Comparison of ENCODE assay signal across 15 mouse cellular contexts in genomic region chr16:85047310-85047709, GRCm38 (mm10).
DNase-seq lines count a peak whose midpoint lies in the region; ATAC-seq lines count a peak whose summit lies in the region.
"Had no signal": no experiment of that assay in that cellular context is flagged by ENCODE, and none has a peak within 500 bp of the region (broad histone marks: within the 10 kb centered on the region; RNA-seq: fewer than 3 reads in every experiment).

No protein-coding gene starts in this region.

- H3K9me3 ChIP-seq in limb, embryonic 12.5 days, result no peaks in the 10 kb centered on the region
- H3K9me3 ChIP-seq in limb, embryonic 10.5 days (replicated peaks), result no peaks in the 10 kb centered on the region
- H3K9me3 ChIP-seq in embryonic facial prominence, embryonic 15.5 days (replicated peaks), result no peaks in the 10 kb centered on the region
- no peaks in the 10 kb centered on the region for H3K9me3 ChIP-seq in intestine, embryonic 16.5 days (ENCODE audit: control insufficient read depth, low read length)
- H3K9me3 ChIP-seq: forebrain, embryonic 13.5 days; heart, embryonic 12.5 days had no signal

- H3K4me3 ChIP-seq in limb, embryonic 12.5 days (replicated peaks), result no peak overlapping the region
- H3K4me3 ChIP-seq in limb, embryonic 10.5 days, result no peak overlapping the region
- no peak overlapping the region for H3K4me3 ChIP-seq in embryonic facial prominence, embryonic 15.5 days (replicated peaks)
- no peak overlapping the region for H3K4me3 ChIP-seq in intestine, embryonic 16.5 days (ENCODE audit: low read length)
- H3K4me3 ChIP-seq: forebrain, embryonic 13.5 days; heart, embryonic 12.5 days had no signal

- no peak overlapping the region for H3K9ac ChIP-seq in limb, embryonic 12.5 days (replicated peaks)
- H3K9ac ChIP-seq in embryonic facial prominence, embryonic 15.5 days, result no peak overlapping the region
- no peak overlapping the region for H3K9ac ChIP-seq in intestine, embryonic 16.5 days (ENCODE audit: low read depth, low read length)
- H3K9ac ChIP-seq: forebrain, embryonic 13.5 days; forebrain, postnatal 0 days; heart, embryonic 12.5 days had no signal

- H3K27ac ChIP-seq in limb, embryonic 12.5 days, result peak overlapping the region; percentile 25
- H3K27ac ChIP-seq in limb, embryonic 10.5 days, result no peak overlapping the region
- no peak overlapping the region for H3K27ac ChIP-seq in embryonic facial prominence, embryonic 15.5 days (replicated peaks)
- H3K27ac ChIP-seq in intestine, embryonic 16.5 days (ENCODE audit: low read length), result no peak overlapping the region
- H3K27ac ChIP-seq: forebrain, embryonic 13.5 days; hindbrain, postnatal 0 days had no signal

- peaks cover 6% of the 10 kb centered on the region; the same call in 1 of the 2 replicates for H3K36me3 ChIP-seq in limb, embryonic 12.5 days
- peaks cover 14% of the 10 kb centered on the region for H3K36me3 ChIP-seq in limb, embryonic 10.5 days
- H3K36me3 ChIP-seq in embryonic facial prominence, embryonic 15.5 days, result peaks cover 4% of the 10 kb centered on the region; the same call in 1 of the 2 replicates
- H3K36me3 ChIP-seq in intestine, embryonic 16.5 days (ENCODE audit: control insufficient read depth, insufficient read depth, low read length), result no peaks in the 10 kb centered on the region

- WGBS in limb, embryonic 12.5 days, result 35% methylated on average over 6 of the region's 6 CpGs
- WGBS in limb, embryonic 10.5 days, result 69% methylated on average over 6 of the region's 6 CpGs
- 54% methylated on average over 6 of the region's 6 CpGs for WGBS in embryonic facial prominence, embryonic 15.5 days
- 66% methylated on average over 6 of the region's 6 CpGs for WGBS in intestine, embryonic 16.5 days

- no peak for ATAC-seq in limb, embryonic 12.5 days (ENCODE audit: insufficient number of reproducible peaks, insufficient read depth, low FRiP score, low TSS enrichment, low read depth)
- peak; percentile 54; the same call in 1 of the 2 replicates for ATAC-seq in embryonic facial prominence, embryonic 15.5 days (ENCODE audit: insufficient number of reproducible peaks, low FRiP score, low TSS enrichment, low read depth)
- ATAC-seq in intestine, embryonic 16.5 days, result no peak
- ATAC-seq: forebrain, embryonic 13.5 days; forebrain, postnatal 0 days; hindbrain, postnatal 0 days had no signal

- H3K4me1 ChIP-seq in limb, embryonic 12.5 days (replicated peaks), result peaks cover 17% of the 10 kb centered on the region
- H3K4me1 ChIP-seq in limb, embryonic 10.5 days, result peaks cover 4% of the 10 kb centered on the region
- 0 out of 2 replicates have a peak, but pooled peaks cover 2% of the 10 kb centered on the region for H3K4me1 ChIP-seq in embryonic facial prominence, embryonic 15.5 days
- H3K4me1 ChIP-seq in intestine, embryonic 16.5 days (ENCODE audit: control insufficient read depth, insufficient read depth, low read length), result no peaks in the 10 kb centered on the region; the same call in 1 of the 2 replicates

- no peak overlapping the region for H3K4me2 ChIP-seq in limb, embryonic 12.5 days
- no peak overlapping the region for H3K4me2 ChIP-seq in embryonic facial prominence, embryonic 15.5 days (replicated peaks)
- H3K4me2 ChIP-seq in intestine, embryonic 16.5 days (ENCODE audit: low read depth, low read length), result no peak overlapping the region
- H3K4me2 ChIP-seq: forebrain, embryonic 13.5 days; heart, embryonic 12.5 days had no signal

- no peaks in the 10 kb centered on the region for H3K27me3 ChIP-seq in limb, embryonic 12.5 days
- no peaks in the 10 kb centered on the region for H3K27me3 ChIP-seq in limb, embryonic 10.5 days (ENCODE audit: low read depth, poor library complexity, severe bottlenecking)
- no peaks in the 10 kb centered on the region for H3K27me3 ChIP-seq in embryonic facial prominence, embryonic 15.5 days
- no peaks in the 10 kb centered on the region for H3K27me3 ChIP-seq in intestine, embryonic 16.5 days (replicated peaks; ENCODE audit: control insufficient read depth, insufficient read depth, low read length)
- H3K27me3 ChIP-seq: CH12.LX; forebrain, embryonic 13.5 days; heart, embryonic 12.5 days had no signal

- DNase-seq in heart, adult 11 months, result peak; percentile 71
- no peak for DNase-seq in heart, postnatal 4 days
- no peak for DNase-seq in limb, embryonic 10.5 days (ENCODE audit: low spot score)
- DNase-seq: adrenal gland, adult 8-10 months; adrenal gland, postnatal 36 days; cerebellum, adult 2 months; cerebellum, postnatal 10 days; forebrain, postnatal 0 days had no signal
